Mouse (Mus musculus): ENCODE measurements at regions not wholly inside any gene's neighbourhood (a gene's known extent, or its start where the extent isn't known, plus 50 kb on each side); places are given as distances from the start of the nearest gene placed in this dataset.
A peak's percentile ranks its signal among the peaks of the same experiment; 100 is the strongest.

DNA sequence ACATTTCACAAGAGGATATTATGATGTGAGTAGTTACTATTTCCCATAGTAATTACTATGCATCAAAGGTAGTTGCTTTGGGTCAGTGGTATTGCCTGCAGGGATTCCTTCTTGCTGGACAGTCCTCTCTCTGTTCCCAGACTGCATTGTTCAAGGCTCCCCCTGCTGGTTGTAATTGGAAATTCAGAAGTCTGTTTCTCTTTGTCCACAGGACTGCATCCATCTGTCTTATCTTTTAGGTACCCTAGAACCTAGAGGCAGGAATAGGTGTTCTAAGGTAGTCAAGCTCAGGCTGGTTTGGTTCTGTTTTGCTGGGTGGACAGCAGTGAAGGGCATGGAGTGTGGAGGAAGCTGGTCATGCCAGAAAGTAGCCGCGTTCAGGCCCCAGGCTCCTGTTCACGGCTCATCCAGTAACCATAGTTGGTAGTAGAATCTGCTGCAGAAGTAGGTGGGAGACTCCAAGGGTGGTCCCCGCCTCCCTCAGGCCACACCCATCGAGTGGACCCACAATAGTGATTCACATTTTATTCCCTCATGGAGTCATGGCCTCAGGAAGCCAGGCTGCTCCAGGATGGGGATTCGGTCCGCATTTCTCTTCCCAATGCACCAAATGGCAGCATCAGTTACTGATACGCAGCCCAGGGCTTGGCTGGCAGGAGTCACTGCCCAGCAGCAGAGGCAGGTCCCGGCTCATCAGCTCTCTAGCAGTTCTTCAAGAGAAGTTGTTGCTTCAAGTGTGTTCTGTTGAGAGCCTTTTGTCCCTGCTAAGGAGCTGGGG is 51.7 kb upstream of the Caprin1 start:
- no peak for DNase-seq (ENCODE audit: low spot score)
- WGBS, result 69% methylated on average over 9 of the region's 9 CpGs
- no peak overlapping the region for H3K4me3 ChIP-seq
- no peak overlapping the region for H3K27ac ChIP-seq
- H3K27me3 ChIP-seq (ENCODE audit: insufficient read depth, poor library complexity, severe bottlenecking), result no peaks in the 10 kb centered on the region
- no peaks in the 10 kb centered on the region for H3K9me3 ChIP-seq
- no peaks in the 10 kb centered on the region for H3K4me1 ChIP-seq
- H3K36me3 ChIP-seq, result no peaks in the 10 kb centered on the region

DNA sequence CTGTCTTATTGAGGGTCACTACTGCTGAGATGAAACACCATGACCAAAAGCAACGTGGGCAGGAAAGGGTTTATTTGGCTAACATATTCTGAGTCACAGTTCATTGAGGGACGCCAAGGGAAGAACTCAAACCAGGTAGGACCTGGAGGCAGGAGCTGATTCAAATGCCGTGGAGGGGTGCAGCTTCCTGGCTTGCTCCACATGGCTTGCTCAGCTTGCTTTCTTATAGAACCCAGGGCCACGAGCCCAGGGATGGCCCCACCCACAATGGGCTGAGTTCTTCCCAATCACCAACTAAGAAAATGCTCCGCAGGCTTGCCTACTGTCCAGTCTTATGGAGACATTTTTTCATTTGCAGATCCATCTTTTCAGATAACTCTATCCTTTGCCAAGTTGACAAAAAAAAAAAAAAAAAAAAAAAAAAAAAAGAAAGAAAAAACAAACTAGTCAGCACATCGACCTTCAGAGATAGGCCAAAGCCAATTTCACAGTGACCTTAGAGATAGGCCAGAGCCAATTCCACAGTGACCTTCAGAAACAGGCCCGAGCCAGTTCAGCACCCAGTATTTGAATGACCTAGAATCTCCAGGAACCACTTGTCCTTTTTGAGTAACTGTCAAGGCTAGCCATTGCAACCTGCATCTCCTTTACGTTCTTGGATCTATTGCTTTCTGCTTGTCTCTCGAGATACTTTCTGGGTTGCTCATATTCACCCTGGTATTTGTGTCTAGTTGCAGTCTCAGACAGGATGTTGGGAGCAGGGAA is 52.5 kb upstream of the Caprin1 start:
- Histone ChIP-seq H3K27me3 (ENCODE audit: insufficient read depth, poor library complexity, severe bottlenecking) (no peaks in the 10 kb centered on the region), H3K36me3 (no peaks in the 10 kb centered on the region), H3K4me1 (no peaks in the 10 kb centered on the region), H3K9me3 (no peaks in the 10 kb centered on the region), H3K27ac (no peak overlapping the region), H3K4me3 (no peak overlapping the region)
- no peak for DNase-seq (ENCODE audit: low spot score)
- 79% methylated on average over 9 of the region's 9 CpGs for WGBS

DNA sequence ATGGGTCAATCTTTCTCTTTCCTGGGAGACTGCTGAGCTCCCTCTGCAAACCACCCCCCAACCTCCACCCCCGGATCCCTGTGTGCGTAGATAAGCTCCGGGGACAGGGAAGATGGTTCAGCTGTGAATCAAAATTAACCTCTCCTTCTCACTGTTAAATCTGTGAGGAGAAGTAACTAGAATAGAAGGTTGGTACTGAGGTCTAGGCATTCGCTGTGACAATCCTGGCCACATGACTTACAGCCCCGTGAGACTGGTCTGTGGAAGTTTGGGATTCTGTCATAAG is 53.0 kb upstream of the Caprin1 start:
- Histone ChIP-seq H3K4me1 (no peaks in the 10 kb centered on the region), H3K27me3 (ENCODE audit: insufficient read depth, poor library complexity, severe bottlenecking) (no peaks in the 10 kb centered on the region), H3K9me3 (no peaks in the 10 kb centered on the region), H3K4me3 (no peak overlapping the region), H3K36me3 (no peaks in the 10 kb centered on the region), H3K27ac (no peak overlapping the region)
- WGBS, result 66% methylated on average over 5 of the region's 5 CpGs
- no peak for DNase-seq (ENCODE audit: low spot score)

- Histone ChIP-seq H3K4me1 (no peaks in the 10 kb centered on the region), H3K27ac (no peak overlapping the region), H3K36me3 (no peaks in the 10 kb centered on the region), H3K27me3 (ENCODE audit: insufficient read depth, poor library complexity, severe bottlenecking) (no peaks in the 10 kb centered on the region), H3K9me3 (no peaks in the 10 kb centered on the region), H3K4me3 (no peak overlapping the region)
- no peak for DNase-seq (ENCODE audit: low spot score)
- 74% methylated on average over 3 of the region's 3 CpGs for WGBS
Observed at GRCm38 (mm10) chr2:103851171-103851570, 53.7 kb upstream of the Caprin1 start.

- no peak for DNase-seq (ENCODE audit: low spot score)
- no peak overlapping the region for H3K27ac ChIP-seq
- H3K9me3 ChIP-seq, result no peaks in the 10 kb centered on the region
- H3K4me1 ChIP-seq, result no peaks in the 10 kb centered on the region
- 79% methylated on average over 8 of the region's 8 CpGs for WGBS
- no peaks in the 10 kb centered on the region for H3K27me3 ChIP-seq (ENCODE audit: insufficient read depth, poor library complexity, severe bottlenecking)
- H3K4me3 ChIP-seq, result no peak overlapping the region
- H3K36me3 ChIP-seq, result no peaks in the 10 kb centered on the region
Observed at GRCm38 (mm10) chr2:103861226-103861625, 63.8 kb upstream of the Caprin1 start.

- Histone ChIP-seq H3K27me3 (ENCODE audit: insufficient read depth, poor library complexity, severe bottlenecking) (0 out of 2 replicates have a peak, but pooled peaks cover 14% of the 10 kb centered on the region), H3K27ac (no peak overlapping the region), H3K4me3 (no peak overlapping the region), H3K9me3 (no peaks in the 10 kb centered on the region), H3K4me1 (no peaks in the 10 kb centered on the region), H3K36me3 (no peaks in the 10 kb centered on the region)
- no peak for DNase-seq (ENCODE audit: low spot score)
- 70% methylated on average over 2 of the region's 2 CpGs for WGBS
Observed at GRCm38 (mm10) chr2:103864254-103864653, 66.8 kb upstream of the Caprin1 start.

DNA sequence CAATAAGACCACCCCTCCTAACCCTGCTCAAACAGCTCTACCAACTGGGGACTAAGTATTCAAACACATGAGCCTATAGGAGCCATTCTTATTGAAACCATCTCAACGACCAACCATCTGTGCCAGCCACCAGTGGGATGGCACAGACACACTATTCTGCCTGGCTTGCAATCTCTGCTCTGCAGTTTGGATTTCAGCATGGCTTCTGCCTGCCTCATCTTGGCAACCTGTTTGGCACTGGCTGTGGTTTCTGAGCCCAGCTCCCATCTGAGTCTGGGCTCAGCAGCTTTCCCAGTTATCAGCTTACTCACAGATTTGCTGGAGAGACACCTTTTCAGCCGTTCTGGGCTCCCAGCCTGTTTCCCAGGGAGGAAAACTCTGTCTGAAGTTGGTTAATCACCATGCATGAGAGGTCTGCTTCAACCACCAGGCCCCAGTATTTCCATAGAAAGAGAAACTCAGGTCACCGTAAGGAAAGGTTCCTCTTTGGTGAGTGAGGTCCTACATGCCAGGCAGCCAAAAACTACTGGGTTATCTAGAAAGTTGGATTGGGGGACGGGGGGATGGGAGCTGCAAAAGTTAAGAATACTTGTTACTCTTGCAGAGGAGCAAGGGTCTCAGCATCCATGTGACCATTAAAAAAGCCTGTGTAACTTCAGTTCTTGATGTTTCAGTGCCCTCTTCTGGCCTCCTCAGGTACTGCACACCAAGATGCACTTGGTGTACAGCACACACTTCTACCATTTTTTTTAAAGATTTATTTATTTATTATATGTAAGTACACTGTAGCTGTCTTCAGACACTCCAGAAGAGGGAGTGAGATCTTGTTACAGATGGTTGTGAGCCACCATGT is 68.1 kb upstream of the Caprin1 start:
- DNase-seq (ENCODE audit: low spot score), result no peak
- Histone ChIP-seq H3K9me3 (no peaks in the 10 kb centered on the region), H3K27ac (no peak overlapping the region), H3K36me3 (no peaks in the 10 kb centered on the region), H3K27me3 (ENCODE audit: insufficient read depth, poor library complexity, severe bottlenecking) (0 out of 2 replicates have a peak, but pooled peaks cover 14% of the 10 kb centered on the region), H3K4me1 (no peaks in the 10 kb centered on the region), H3K4me3 (no peak overlapping the region)
- 70% methylated on average over 4 of the region's 4 CpGs for WGBS

GRCm38 (mm10) chr2:103867241-103867957 is 70.0 kb upstream of the Caprin1 start:
- H3K4me3 ChIP-seq, result no peak overlapping the region
- 70% methylated on average over 14 of the region's 14 CpGs for WGBS
- H3K4me1 ChIP-seq, result no peaks in the 10 kb centered on the region
- 0 out of 2 replicates have a peak, but pooled peaks cover 14% of the 10 kb centered on the region for H3K27me3 ChIP-seq (ENCODE audit: insufficient read depth, poor library complexity, severe bottlenecking)
- H3K27ac ChIP-seq, result no peak overlapping the region
- H3K36me3 ChIP-seq, result no peaks in the 10 kb centered on the region
- DNase-seq (ENCODE audit: low spot score), result no peak
- no peaks in the 10 kb centered on the region for H3K9me3 ChIP-seq

DNA sequence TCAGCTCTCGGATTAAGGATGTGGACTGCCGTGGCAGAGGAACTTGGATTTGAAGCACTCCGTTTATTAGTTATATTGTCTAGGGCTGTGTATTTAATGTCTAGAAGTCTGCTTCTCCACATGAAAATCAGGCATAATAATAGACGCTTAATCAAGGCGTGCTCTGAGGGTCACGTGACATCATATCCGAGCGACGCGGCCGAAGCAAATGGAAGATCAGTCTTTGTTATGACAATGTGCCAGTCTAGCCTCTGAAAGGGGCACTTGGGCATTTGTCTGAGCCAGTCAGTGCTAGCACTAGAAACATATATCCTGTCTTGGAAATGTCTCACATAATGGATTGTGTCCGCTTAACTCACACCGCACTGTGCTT is 70.5 kb upstream of the Caprin1 start:
- 0 out of 2 replicates have a peak, but pooled peaks cover 14% of the 10 kb centered on the region for H3K27me3 ChIP-seq (ENCODE audit: insufficient read depth, poor library complexity, severe bottlenecking)
- no peaks in the 10 kb centered on the region for H3K9me3 ChIP-seq
- no peak overlapping the region for H3K27ac ChIP-seq
- WGBS, result 91% methylated on average over 13 of the region's 13 CpGs
- DNase-seq (ENCODE audit: low spot score), result no peak
- H3K4me1 ChIP-seq, result no peaks in the 10 kb centered on the region
- H3K36me3 ChIP-seq, result no peaks in the 10 kb centered on the region
- H3K4me3 ChIP-seq, result no peak overlapping the region

- 0 out of 2 replicates have a peak, but pooled peaks cover 14% of the 10 kb centered on the region for H3K27me3 ChIP-seq (ENCODE audit: insufficient read depth, poor library complexity, severe bottlenecking)
- H3K9me3 ChIP-seq, result no peaks in the 10 kb centered on the region
- 63% methylated on average over 7 of the region's 7 CpGs for WGBS
- H3K36me3 ChIP-seq, result no peaks in the 10 kb centered on the region
- no peaks in the 10 kb centered on the region for H3K4me1 ChIP-seq
- DNase-seq (ENCODE audit: low spot score), result no peak
- H3K4me3 ChIP-seq, result no peak overlapping the region
- H3K27ac ChIP-seq, result no peak overlapping the region
Observed at GRCm38 (mm10) chr2:103868655-103869054, 71.2 kb upstream of the Caprin1 start.

- H3K4me3 ChIP-seq, result no peak overlapping the region
- 0 out of 2 replicates have a peak, but pooled peaks cover 14% of the 10 kb centered on the region for H3K27me3 ChIP-seq (ENCODE audit: insufficient read depth, poor library complexity, severe bottlenecking)
- WGBS, result 32% methylated on average over 12 of the region's 12 CpGs
- no peak overlapping the region for H3K27ac ChIP-seq
- H3K4me1 ChIP-seq, result no peaks in the 10 kb centered on the region
- DNase-seq (ENCODE audit: low spot score), result peak; percentile 91
- H3K9me3 ChIP-seq, result no peaks in the 10 kb centered on the region
- H3K36me3 ChIP-seq, result no peaks in the 10 kb centered on the region
Observed at GRCm38 (mm10) chr2:103871522-103872276, 74.2 kb upstream of the Caprin1 start.

GRCm38 (mm10) chr2:103872277-103872636 is 74.8 kb upstream of the Caprin1 start:
- no peaks in the 10 kb centered on the region for H3K36me3 ChIP-seq
- DNase-seq (ENCODE audit: low spot score), result no peak
- 58% methylated on average over 3 of the region's 3 CpGs for WGBS
- no peak overlapping the region for H3K27ac ChIP-seq
- 0 out of 2 replicates have a peak, but pooled peaks cover 14% of the 10 kb centered on the region for H3K27me3 ChIP-seq (ENCODE audit: insufficient read depth, poor library complexity, severe bottlenecking)
- H3K4me3 ChIP-seq, result no peak overlapping the region
- no peaks in the 10 kb centered on the region for H3K4me1 ChIP-seq
- no peaks in the 10 kb centered on the region for H3K9me3 ChIP-seq
